Mouse (Mus musculus) liver (tissue): ENCODE data around the gene Lhx9.

Source experiments
- DNase-seq: peaks from one replicate; pipeline ENCODE4 v3.0.0-alpha.2; 2020; ENCODE audit warnings: mixed read lengths

Lhx9 gene

GRCm38 (mm10) chr1:138848511-138849109 lies at the start of gene Lhx9:
Gene Lhx9 (minus strand): TSS chr1:138848577.
- DNase-seq = no peak

GRCm38 (mm10) chr1:138896088-138896487 lies 47.7 kb upstream of the Lhx9 start:
- no peak for DNase-seq

GRCm38 (mm10) chr1:138877470-138878254 lies 29.3 kb upstream of the Lhx9 start:
- DNase-seq = no peak

GRCm38 (mm10) chr1:138876371-138877045 lies 28.1 kb upstream of the Lhx9 start:
- DNase-seq = no peak

GRCm38 (mm10) chr1:138856101-138856950 lies 7.9 kb upstream of the Lhx9 start, which contains the start of gene 2310009B15Rik:
Gene 2310009B15Rik (minus strand): TSS chr1:138856852.
- DNase-seq = peak; percentile 87

GRCm38 (mm10) chr1:138850823-138851222 lies 2.4 kb upstream of the Lhx9 start:
- no peak for DNase-seq

GRCm38 (mm10) chr1:138850161-138850539 lies 1.8 kb upstream of the Lhx9 start:
- DNase-seq = no peak

GRCm38 (mm10) chr1:138849531-138850160 lies 1.3 kb upstream of the Lhx9 start:
- no peak for DNase-seq

- no peak for DNase-seq
Observed at GRCm38 (mm10) chr1:138848026-138848425, 351 bp downstream of the Lhx9 start.

- DNase-seq = no peak
Observed at GRCm38 (mm10) chr1:138847146-138847545, 1.2 kb downstream of the Lhx9 start.

- no peak for DNase-seq
Observed at GRCm38 (mm10) chr1:138846581-138846980, 1.8 kb downstream of the Lhx9 start.

GRCm38 (mm10) chr1:138846131-138846530 lies 2.2 kb downstream of the Lhx9 start:
- no peak for DNase-seq

GRCm38 (mm10) chr1:138845481-138845880 lies 2.9 kb downstream of the Lhx9 start:
- no peak for DNase-seq

GRCm38 (mm10) chr1:138844166-138844565 lies 4.2 kb downstream of the Lhx9 start:
- no peak for DNase-seq

- DNase-seq = no peak
Observed at GRCm38 (mm10) chr1:138843361-138844091, 4.9 kb downstream of the Lhx9 start.

- DNase-seq = no peak
Observed at GRCm38 (mm10) chr1:138842756-138843155, 5.6 kb downstream of the Lhx9 start.

- no peak for DNase-seq
Observed at GRCm38 (mm10) chr1:138842315-138842714, 6.1 kb downstream of the Lhx9 start.

GRCm38 (mm10) chr1:138841306-138842095 lies 6.9 kb downstream of the Lhx9 start:
- no peak for DNase-seq

- no peak for DNase-seq
Observed at GRCm38 (mm10) chr1:138840440-138841305, 7.7 kb downstream of the Lhx9 start.
